Mouse (Mus musculus) mesoderm, embryonic 11.5 days (tissue): ENCODE measurements around the gene Carns1.

Source experiments
- DNase-seq: peaks from one replicate; pipeline ENCODE4 v3.0.0-alpha.2; 2012; ENCODE audit warnings: low read depth, low spot score

The Carns1 gene

DNA sequence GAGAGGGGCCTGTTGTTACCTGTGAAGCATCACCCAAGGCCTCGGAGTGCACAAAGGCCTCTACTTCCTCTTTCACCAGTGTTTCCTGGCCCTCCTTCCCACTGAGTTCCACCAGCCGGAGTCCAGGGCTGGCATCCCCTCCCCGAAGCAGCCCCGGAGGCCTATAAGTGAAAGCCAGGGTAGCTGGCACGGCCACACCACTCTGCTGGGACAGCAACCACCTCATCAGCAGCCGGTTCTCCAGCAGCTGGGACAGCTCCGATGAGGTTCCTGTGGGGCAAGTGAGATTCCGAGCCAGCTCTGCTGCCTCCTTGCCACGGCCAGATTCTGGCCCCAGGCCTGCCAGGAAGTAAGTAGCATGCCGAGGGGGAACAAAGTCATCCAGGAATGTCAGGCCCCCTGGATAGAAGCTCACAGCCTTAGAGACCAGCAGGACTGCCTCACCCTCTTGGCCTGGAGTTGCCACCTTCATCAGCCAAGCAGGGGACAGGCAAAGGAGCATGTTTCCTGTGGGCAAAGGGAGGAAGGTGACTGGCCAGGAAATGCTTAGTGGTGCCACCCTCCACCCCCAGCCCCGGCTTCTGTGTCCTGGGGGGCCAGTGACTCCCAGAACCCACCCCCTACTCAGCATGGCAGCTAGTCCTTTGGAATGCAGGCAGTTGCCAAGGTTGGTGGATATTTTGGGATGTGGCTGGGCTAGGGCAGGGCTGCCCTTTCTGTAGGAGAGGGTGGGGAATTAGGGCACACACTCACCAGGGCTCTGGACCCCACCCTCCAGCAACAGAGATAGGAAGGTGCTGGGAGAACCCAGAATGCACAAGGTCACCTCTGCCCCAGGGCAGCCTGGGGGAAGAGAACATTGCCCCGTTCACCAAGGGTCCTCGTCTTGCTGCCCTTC, 3.6 kb downstream of the Carns1 start:
- no peak for DNase-seq

DNA sequence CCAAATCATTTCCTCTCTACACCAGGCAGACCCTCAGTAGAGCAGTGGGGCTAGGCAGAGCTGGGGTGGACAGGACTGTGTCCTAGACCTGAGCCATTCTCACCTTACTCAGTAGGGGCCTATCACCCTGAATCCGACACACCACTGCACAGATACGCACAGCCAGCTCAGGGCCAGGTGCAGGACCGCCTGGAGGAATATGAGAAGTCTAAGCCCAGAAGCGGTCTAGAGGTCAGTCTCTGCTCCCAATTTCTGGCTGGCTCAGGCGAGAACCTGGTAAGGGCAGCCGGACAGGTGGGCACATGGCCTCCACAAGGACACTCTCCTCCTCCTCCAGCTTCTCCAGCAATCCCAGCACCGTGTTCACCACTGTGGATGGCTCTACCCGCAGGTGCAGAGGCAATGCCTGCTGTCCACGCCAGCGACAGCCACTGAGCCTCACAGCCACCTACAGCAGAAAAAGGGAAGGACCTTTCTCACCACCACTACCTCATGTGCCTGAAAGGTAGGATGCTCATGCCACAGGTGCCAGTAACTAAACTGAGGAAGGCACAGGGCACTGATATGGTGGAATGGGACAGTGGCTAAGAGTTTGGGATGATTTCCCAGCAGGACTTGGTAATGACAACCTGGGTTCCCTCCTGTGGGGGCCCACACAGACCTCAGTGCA, 4.4 kb downstream of the Carns1 start:
- DNase-seq = no peak

DNA sequence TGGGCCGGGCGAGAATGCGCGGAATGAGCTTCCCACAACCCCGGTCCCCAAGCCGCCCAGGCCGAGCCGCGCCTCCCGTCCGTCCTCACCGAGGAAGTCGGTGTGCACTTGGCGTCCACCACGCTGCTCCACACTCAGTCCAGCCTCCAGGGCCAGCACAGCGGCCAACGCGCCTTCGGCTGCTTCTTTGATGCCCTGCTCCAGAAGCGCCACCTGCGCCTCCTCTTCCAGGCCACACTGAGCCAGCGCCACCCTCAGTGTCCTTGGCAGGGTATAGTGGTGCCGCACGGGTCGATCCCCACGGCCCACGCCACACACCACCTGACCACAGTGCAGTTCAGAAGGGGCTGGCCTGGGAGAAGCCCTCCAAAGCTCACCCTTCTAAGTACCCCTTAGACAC, 5.5 kb downstream of the Carns1 start:
- DNase-seq = no peak

DNA sequence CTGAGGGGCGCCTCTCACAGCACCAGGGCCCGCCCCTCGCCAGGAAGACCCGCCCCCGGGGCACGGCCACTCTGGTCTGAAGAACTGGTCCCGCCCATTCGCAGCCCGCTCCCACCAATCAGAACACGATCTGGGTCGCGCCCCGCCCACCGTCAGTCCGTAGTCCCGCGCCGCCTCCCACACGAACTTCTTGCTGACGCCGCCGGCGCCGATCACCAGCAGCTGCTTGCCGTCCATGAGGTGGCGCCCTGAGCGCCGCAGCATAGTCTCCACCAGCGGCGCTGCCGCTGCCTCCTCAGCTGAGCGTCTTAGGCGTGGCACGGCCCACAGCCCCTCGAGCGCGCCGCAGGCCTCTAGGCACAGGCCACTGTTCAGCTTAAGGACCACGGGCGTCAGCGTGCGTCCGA, 5.9 kb downstream of the Carns1 start:
- peak; percentile 99 for DNase-seq

DNA sequence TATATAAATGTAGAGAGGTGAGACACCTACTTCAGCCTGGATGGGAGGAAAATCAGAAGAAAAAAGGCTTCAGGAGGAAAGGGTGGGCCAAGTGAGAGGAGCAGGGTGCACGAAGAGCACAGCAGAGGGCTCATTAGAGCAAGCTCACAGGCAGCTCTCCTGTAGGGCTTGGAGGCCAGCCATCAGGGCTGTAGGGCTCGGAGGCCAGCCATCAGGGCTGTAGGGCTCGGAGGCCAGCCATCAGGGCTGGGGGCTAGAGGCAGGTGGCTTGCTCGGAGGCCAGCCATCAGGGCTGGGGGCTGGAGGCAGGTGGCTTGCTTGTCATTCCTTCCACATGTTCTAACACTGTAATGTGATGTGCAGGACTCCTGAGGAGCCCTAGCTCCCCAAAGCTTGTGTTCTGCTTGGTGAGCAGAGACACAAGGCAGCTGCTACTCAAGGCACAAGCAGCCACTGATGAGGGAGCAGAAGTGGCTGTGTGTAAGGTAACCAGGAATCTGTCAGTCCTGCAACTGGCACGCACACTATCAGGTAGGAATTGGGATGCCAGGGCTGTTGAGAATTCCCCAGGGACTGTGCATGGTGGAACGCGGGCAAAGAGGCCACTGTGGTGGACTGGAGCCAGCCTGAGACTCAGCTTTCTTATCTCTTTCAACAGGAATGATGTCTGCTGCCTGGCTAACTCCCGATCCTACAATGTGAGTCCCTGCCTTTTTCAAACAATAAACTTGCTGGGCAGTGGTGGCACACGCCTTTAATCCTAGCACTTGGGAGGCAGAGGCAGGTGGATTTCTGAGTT, 8.4 kb downstream of the Carns1 start:
- DNase-seq = no peak

GRCm38 (mm10) chr19:4164721-4165120, 10.6 kb downstream of the Carns1 start:
- no peak for DNase-seq

GRCm38 (mm10) chr19:4164100-4164499, 11.2 kb downstream of the Carns1 start:
- DNase-seq = no peak

DNA sequence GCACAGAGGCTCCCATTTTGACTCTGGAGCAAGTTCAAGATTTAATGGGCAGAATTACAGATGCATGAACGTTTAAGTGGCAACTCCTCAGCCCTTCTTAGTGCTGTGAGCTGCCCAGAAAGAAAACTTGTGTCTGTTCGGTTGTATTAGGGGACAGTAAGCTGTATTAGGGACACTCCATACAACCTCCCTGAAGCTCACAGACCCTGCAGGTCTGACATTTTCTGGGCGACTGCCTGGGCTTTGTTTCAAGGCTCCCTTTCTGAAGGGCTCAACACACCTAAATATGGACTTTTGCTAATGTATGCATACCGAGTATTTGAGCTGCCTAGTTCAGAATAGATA, 11.8 kb downstream of the Carns1 start:
- no peak for DNase-seq

GRCm38 (mm10) chr19:4162646-4163542, 12.4 kb downstream of the Carns1 start, which contains the start of gene Rps6kb2:
Gene Rps6kb2 (minus strand): TSS chr19:4163354.
- DNase-seq = peak; percentile 97

GRCm38 (mm10) chr19:4159049-4159448, 16.2 kb downstream of the Carns1 start:
- DNase-seq = no peak

DNA sequence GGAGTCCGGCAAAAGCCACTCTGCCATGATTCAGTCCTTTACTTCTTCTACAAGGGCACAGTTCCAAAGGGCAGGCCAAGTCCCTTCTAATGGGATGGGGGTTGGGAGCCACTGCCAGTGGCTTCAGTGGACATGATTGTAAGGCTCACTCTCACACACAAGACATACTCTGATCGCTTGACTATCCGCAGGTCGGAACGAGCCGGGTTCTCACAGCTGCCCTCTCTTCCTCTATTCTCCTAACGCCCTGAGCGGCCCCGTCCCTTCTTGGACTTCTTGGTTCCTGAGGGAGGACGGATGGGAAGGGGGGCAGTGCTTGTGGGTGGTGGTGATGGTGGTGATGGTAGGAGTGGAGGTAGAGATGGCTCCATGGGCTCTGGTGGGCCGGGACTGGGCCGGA, 18.5 kb downstream of the Carns1 start:
- no peak for DNase-seq

DNA sequence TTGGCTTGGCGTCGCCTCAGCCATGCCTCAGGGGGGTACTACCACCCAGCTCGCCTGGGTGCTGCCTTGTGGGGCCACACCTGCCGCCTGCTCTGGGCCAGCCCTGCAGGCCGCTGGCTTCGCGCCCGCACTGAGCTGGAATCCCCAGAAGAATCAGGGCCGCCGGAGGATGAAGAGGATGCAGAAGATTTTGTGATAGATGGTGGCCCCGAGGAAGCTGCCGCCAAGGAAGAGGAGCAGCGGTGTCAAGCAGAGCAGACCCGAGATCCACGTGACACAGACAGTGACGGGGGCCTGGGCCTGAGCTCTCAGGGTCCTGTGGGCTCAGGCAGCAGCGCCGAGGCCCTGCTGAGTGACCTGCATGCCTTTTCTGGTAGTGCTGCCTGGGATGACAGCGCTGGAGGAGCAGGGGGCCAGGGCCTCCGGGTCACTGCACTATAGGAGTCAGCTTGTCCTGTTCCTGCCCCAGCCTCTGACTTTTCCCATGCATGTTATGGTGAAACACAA, 19.2 kb downstream of the Carns1 start:
- no peak for DNase-seq

DNA sequence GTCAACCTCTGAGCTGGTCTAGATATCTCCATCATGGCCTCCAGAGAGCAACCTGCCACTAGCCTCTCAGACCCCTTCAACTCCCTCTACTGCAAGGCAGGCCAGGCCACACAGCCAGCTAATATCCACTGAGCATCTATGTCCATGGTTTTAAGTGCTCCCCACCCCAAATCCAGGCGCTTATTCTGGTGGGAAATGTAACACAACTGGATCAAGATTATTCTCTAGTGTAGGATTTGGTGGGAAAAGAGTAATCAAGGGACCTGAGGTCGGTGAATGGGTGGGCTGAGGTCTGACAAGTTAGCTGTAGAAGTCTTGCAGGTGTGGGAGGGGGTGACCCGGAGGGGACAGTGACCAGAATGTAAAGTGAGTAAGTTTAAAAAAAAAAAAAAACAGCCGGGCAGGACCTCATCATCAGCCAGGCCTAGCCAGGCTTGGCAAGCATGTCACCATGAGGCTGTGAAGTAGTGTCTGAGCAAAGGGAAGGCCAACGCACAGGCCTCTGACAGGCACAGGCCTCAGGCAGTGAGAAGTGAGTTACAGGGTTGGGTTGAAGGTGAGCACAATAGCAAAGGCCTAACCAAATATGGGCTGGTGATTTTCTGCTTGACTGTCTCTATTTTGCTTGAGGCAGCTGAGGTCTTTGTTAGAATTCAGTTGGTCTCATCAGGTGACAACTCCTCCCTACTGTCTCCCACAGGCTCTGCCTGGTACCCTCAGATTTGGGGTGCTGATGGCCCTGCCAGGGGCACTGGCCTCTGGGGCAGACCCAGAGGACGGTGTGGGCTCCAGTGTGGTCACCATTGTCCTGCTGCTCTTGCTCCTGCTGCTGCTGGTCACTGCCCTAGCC, 19.8 kb downstream of the Carns1 start:
- DNase-seq = no peak

DNA sequence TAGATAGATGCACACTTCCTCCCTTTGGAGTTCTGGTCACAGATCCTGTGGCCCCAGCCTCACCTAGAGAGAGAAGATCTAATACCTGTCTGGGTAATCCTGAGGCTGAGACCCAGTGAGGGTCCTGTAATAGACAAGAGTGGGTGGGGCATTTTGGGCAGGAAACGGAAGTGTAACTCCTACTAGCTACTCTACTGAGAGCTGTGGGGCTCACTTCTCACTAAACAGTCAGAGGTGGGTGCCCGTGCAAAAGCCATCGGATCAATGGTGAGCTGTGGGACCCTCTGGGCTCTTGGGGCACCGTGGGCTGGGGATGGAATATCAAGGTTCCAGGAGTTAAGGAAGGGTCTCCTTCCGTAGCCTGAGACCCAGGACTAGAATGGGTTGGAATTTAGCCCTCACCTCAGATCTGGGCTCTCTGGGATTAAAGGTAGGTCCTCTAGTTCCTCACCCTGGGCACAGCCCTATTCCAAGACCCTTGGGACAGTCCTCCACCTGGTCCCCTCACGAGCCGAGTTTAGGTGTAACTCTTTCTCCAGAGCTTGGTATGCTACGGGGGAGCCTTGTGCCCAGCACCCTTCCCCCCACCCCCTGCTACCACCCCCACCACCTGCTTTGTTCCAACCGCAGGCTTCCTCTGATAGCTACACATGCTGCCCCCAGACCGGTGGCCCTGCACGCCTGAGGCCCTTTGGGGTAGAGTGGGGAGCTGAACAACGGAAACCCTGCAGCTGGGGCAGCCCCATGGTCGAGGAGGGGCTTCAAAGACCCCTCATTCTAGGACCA, 20.6 kb downstream of the Carns1 start:
- no peak for DNase-seq

DNA sequence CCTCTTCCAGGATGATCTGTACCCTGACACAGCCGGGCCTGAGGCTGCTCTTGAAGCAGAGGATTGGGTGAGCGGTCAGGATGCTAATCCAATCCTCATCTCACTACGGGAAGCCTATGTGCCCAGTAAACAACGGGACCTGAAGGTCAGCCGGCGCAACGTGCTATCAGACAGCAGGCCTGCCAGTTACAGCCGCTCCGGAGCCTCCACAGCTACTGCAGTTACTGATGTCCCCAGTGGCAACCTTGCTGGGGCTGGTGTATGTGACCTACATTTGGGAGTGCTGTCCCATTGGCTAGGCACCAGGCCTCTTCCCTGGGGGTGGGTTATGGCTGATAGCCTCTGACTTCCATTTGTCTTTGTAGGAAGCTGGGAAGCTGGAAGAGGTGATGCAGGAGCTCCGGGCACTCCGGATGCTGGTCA, 22.0 kb downstream of the Carns1 start, which contains the start of gene Ptprcap:
Ptprcap (plus strand) TSS at position 373 of the 423 bp plus-strand sequence.
- no peak for DNase-seq

DNA sequence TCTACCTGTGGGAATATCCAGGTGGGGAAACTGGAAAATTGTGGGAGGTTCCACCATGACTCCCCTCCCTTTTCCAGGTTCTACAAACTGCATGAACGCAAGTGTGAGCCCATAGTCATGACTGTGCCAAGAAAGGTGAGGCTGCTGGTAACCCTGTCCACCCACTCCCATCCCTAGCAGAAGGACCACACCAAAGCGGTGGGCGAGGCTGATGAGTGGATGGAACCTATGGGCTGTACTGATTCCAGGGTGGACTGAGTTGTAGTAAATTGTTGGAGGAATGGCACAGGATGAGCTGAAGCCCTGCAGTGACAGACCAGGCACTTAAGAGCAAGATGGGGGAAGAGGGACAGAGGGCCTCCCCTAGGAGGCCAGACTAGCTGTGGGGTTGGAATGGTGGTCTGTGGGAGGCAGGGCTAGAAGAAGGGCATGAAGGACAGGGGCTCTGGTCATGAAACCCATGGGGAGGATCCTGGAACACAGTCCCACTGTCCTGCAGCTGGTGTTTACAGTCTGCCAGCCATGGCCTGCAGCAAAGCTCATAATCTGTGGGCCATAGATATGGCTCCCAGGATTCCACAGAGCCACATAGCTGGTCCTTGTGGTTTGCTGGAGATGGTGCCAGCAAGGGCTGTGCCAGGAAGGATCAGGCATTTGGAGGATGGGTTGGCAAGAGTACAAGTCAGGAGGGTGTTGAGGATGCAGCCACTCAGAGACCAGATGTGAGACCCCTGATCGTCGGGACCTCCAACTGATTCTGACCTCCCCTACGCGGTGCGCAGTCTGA, 22.6 kb downstream of the Carns1 start:
- no peak for DNase-seq

GRCm38 (mm10) chr19:4151898-4152297, 23.4 kb downstream of the Carns1 start:
- no peak for DNase-seq

- no peak for DNase-seq
Observed at GRCm38 (mm10) chr19:4151488-4151860, 23.8 kb downstream of the Carns1 start.
